Mouse (Mus musculus) spleen, adult 2 months (tissue): ENCODE results near the gene Prokr2.

ENCODE experiments used
- CTCF ChIP-seq: fragments of 200-500 bp; IDR thresholded peaks from 2 replicates; pipeline ENCODE4 v1.5.1; 2011; ENCODE audit warnings: mild to moderate bottlenecking, inconsistent platforms; ENCODE audit not compliant: insufficient read depth, insufficient read length, insufficient replicate concordance; ENCODE audit errors: extremely low read depth
- POLR2A ChIP-seq: fragments of 200-500 bp; IDR thresholded peaks from 2 replicates; pipeline ENCODE4 v1.6.1; 2011; ENCODE audit warnings: low read depth, low read length, inconsistent platforms

GRCm38 (mm10) chr2:132368433-132368832, 16.8 kb downstream of the Prokr2 start:
- TF ChIP-seq POLR2A (no peak), CTCF (no peak)
